Comparison of ENCODE assay signal across 9 mouse cellular contexts in genomic region chr3:90644220-90644619, GRCm38 (mm10). TPM values are rescaled to one million over a fixed set of nuclear protein-coding genes. Genes with fewer than 3 reads are reported as not detected.
DNase-seq lines count a peak whose midpoint lies in the region; ATAC-seq and TF ChIP-seq lines count a peak whose summit lies in the region.
"Had no signal": no experiment of that assay in that cellular context is flagged by ENCODE, and none has a peak within 500 bp of the region (broad histone marks: within the 10 kb centered on the region; RNA-seq: fewer than 3 reads in every experiment).

No protein-coding gene starts in this region.

- DNase-seq in heart, adult 11 months = peak; percentile 88
- peak; percentile 41 for DNase-seq in urinary bladder, postnatal 25 days (ENCODE audit: low spot score)
- no peak for DNase-seq in urinary bladder, adult 18-20 months (ENCODE audit: low spot score in 2 of 2)
- DNase-seq in left cerebral cortex, postnatal 14 days (ENCODE audit: low spot score in 2 of 2) = peak; percentile 41 to 47
- no peak for DNase-seq in neural tube, embryonic 10.5 days (ENCODE audit: extremely low spot score, low spot score)

- H3K4me1 ChIP-seq in heart, embryonic 11.5 days (ENCODE audit: control insufficient read depth, insufficient read depth, low read length) = no peaks in the 10 kb centered on the region
- no peaks in the 10 kb centered on the region; the same call in 1 of the 2 replicates for H3K4me1 ChIP-seq in embryonic fibroblast, embryonic 13.5 days (ENCODE audit: control insufficient read depth, insufficient read depth, low read length)
- no peaks in the 10 kb centered on the region for H3K4me1 ChIP-seq in small intestine, adult 2 months (ENCODE audit: control insufficient read depth, insufficient read depth, insufficient read length, low read length)

- ATAC-seq in heart, embryonic 11.5 days (replicated peaks; ENCODE audit: insufficient number of reproducible peaks, low FRiP score, low TSS enrichment) = no peak

- no peak for TF ChIP-seq POLR2A in embryonic fibroblast, embryonic 13.5 days (IDR thresholded peaks at IDR 0.05; ENCODE audit: low read depth, low read length)
- no peak for TF ChIP-seq POLR2A in small intestine, adult 2 months (IDR thresholded peaks at IDR 0.05; ENCODE audit: low read depth, low read length)

- H3K27me3 ChIP-seq in heart, embryonic 11.5 days (ENCODE audit: control insufficient read depth, insufficient read depth, low read length) = no peaks in the 10 kb centered on the region
- no peaks in the 10 kb centered on the region for H3K27me3 ChIP-seq in small intestine, adult 2 months (ENCODE audit: control insufficient read depth, insufficient read depth, low read length)

- no peak overlapping the region for H3K4me2 ChIP-seq in heart, embryonic 11.5 days

- H3K9me3 ChIP-seq in heart, embryonic 11.5 days (replicated peaks; ENCODE audit: control insufficient read depth, low read length) = no peaks in the 10 kb centered on the region

- WGBS in heart, embryonic 11.5 days (ENCODE audit: insufficient replicate concordance) = 43% methylated on average over 3 of the region's 3 CpGs
- 45% methylated on average over 3 of the region's 3 CpGs for WGBS in small intestine, adult 2 months

- no peaks in the 10 kb centered on the region for H3K36me3 ChIP-seq in heart, embryonic 11.5 days (ENCODE audit: control insufficient read depth, insufficient read depth, low read length)
- H3K36me3 ChIP-seq in small intestine, adult 2 months (ENCODE audit: control insufficient read depth, insufficient read depth, low read length) = no peaks in the 10 kb centered on the region

- TF ChIP-seq CTCF in embryonic fibroblast, embryonic 13.5 days (IDR thresholded peaks at IDR 0.05; ENCODE audit: borderline replicate concordance, insufficient read depth, low read length) = peak; percentile 67; the same call in 1 of the 2 replicates
- peak; percentile 68; the same call in 1 of the 2 replicates for TF ChIP-seq CTCF in small intestine, adult 2 months (IDR thresholded peaks at IDR 0.05; ENCODE audit: extremely low read depth, insufficient read length, insufficient replicate concordance, low read depth, low read length)

- intact Hi-C loops in left cerebral cortex, postnatal 14 days (cut with DNase I) = no loop called here

- H3K9ac ChIP-seq in heart, embryonic 11.5 days (ENCODE audit: low read depth, low read length) = no peak overlapping the region

- no peak overlapping the region for H3K4me3 ChIP-seq in heart, embryonic 11.5 days (ENCODE audit: low read depth, low read length)
- no peak overlapping the region for H3K4me3 ChIP-seq in embryonic fibroblast, embryonic 13.5 days (ENCODE audit: insufficient read depth, low read length)
- H3K4me3 ChIP-seq in small intestine, adult 2 months (ENCODE audit: low read depth, low read length) = no peak overlapping the region

- no peak overlapping the region for H3K27ac ChIP-seq in heart, embryonic 11.5 days (ENCODE audit: low read depth, low read length)
- H3K27ac ChIP-seq in embryonic fibroblast, embryonic 13.5 days (ENCODE audit: insufficient read depth, low read length) = no peak overlapping the region
- H3K27ac ChIP-seq in small intestine, adult 2 months (ENCODE audit: insufficient read depth, low read depth, low read length) = no peak overlapping the region

RNA-seq across cellular contexts. Expression of gene S100a7a, which starts 9.6 kb away (rescaled TPM):
- polyA plus RNA-seq in heart, embryonic 11.5 days (2014; fragmentation: Nextera tagmentation; extraction: Ambion mirVana) = not detected in 2 replicates
- polyA plus RNA-seq in embryonic fibroblast, embryonic 13.5 days (2011; ENCODE audit: insufficient read length, low read depth, missing spikeins) = 1.9 and 2.2 TPM in 2 replicates
- total RNA-seq in left cerebral cortex, postnatal 14 days (2021) = 1 to 10 TPM; 1.0 to 1.5 TPM
- polyA plus RNA-seq in small intestine, adult 2 months (2012; rRNA removed) = 0.11 TPM in 1 of 2 replicates, not detected in the other

RNA-seq across cellular contexts. Expression of gene S100a8, which starts 24.6 kb away (rescaled TPM):
- 1.9 and 5.2 TPM in 2 replicates for polyA plus RNA-seq in heart, embryonic 11.5 days (2014; fragmentation: Nextera tagmentation; extraction: Ambion mirVana)
- not detected in 2 replicates for polyA plus RNA-seq in embryonic fibroblast, embryonic 13.5 days (2011; ENCODE audit: insufficient read length, low read depth, missing spikeins)
- not detected for total RNA-seq in left cerebral cortex, postnatal 14 days (2021)
- 0.29 TPM in 1 of 2 replicates, not detected in the other for polyA plus RNA-seq in small intestine, adult 2 months (2012; rRNA removed)

RNA-seq across cellular contexts. Expression of gene S100a6, which starts 31.5 kb away (rescaled TPM):
- polyA plus RNA-seq in heart, embryonic 11.5 days (2014; fragmentation: Nextera tagmentation; extraction: Ambion mirVana) = 43.6 and 44.5 TPM in 2 replicates
- polyA plus RNA-seq in embryonic fibroblast, embryonic 13.5 days (2011; ENCODE audit: insufficient read length, low read depth, missing spikeins) = 3,458 and 7,173 TPM in 2 replicates
- total RNA-seq in left cerebral cortex, postnatal 14 days (2021) = 10 to 100 TPM; 30.8 to 35.1 TPM
- 234 and 369 TPM in 2 replicates for polyA plus RNA-seq in small intestine, adult 2 months (2012; rRNA removed)

RNA-seq across cellular contexts. Expression of gene S100a5, which starts 35.9 kb away (rescaled TPM):
- not detected in 2 replicates for polyA plus RNA-seq in heart, embryonic 11.5 days (2014; fragmentation: Nextera tagmentation; extraction: Ambion mirVana)
- polyA plus RNA-seq in embryonic fibroblast, embryonic 13.5 days (2011; ENCODE audit: insufficient read length, low read depth, missing spikeins) = not detected in 2 replicates
- total RNA-seq in left cerebral cortex, postnatal 14 days (2021) = not detected
- polyA plus RNA-seq in small intestine, adult 2 months (2012; rRNA removed) = not detected in 2 replicates
- polyA plus RNA-seq: heart, embryonic 16.5 days had no signal

RNA-seq across cellular contexts. Expression of gene S100a4, which starts 40.6 kb away (rescaled TPM):
- polyA plus RNA-seq in heart, embryonic 11.5 days (2014; fragmentation: Nextera tagmentation; extraction: Ambion mirVana) = 3.4 and 3.5 TPM in 2 replicates
- polyA plus RNA-seq in embryonic fibroblast, embryonic 13.5 days (2011; ENCODE audit: insufficient read length, low read depth, missing spikeins) = 454 and 1,115 TPM in 2 replicates
- total RNA-seq in left cerebral cortex, postnatal 14 days (2021) = 1 to 10 TPM; 6.8 to 7.0 TPM
- polyA plus RNA-seq in small intestine, adult 2 months (2012; rRNA removed) = 1.8 and 3.7 TPM in 2 replicates

Comparison
In these comparisons a context has a peak if more than half of its experiments do, and no peak if none do; other contexts are left out.
1. DNase-seq: peak in heart, adult 11 months (single experiment), urinary bladder, postnatal 25 days (single experiment) and left cerebral cortex, postnatal 14 days (2 of 2); none in urinary bladder, adult 18-20 months (0 of 2) and neural tube, embryonic 10.5 days (single experiment).